Mouse (Mus musculus): ENCODE results near the gene Gm10972.
A peak's percentile ranks its signal among the peaks of the same experiment; 100 is the strongest.
"Not testable (repeated sequence)": the region's sequence is repeated elsewhere in the genome, so short reads cannot be mapped to it uniquely, and the experiment has no call there.

The Gm10972 gene

GRCm38 (mm10) chr3:94659142-94659748 lies 16.3 kb downstream of the Gm10972 start:
- DNase-seq (ENCODE audit: low spot score), result not testable (repeated sequence)

- DNase-seq (ENCODE audit: low spot score), result not testable (repeated sequence)
Measured at GRCm38 (mm10) chr3:94660841-94661240, 17.9 kb downstream of the Gm10972 start.

GRCm38 (mm10) chr3:94665060-94665802 lies 22.3 kb downstream of the Gm10972 start:
- DNase-seq (ENCODE audit: low spot score), result not testable (repeated sequence)

GRCm38 (mm10) chr3:94665896-94666295 lies 23.0 kb downstream of the Gm10972 start:
- not testable (repeated sequence) for DNase-seq (ENCODE audit: low spot score)

GRCm38 (mm10) chr3:94675101-94675500 lies 32.2 kb downstream of the Gm10972 start:
- DNase-seq (ENCODE audit: low spot score), result not testable (repeated sequence)

- DNase-seq (ENCODE audit: low spot score), result no peak
Measured at GRCm38 (mm10) chr3:94679351-94679841, 36.5 kb downstream of the Gm10972 start.

GRCm38 (mm10) chr3:94680032-94680431 lies 37.1 kb downstream of the Gm10972 start:
- DNase-seq (ENCODE audit: low spot score), result not testable (repeated sequence)

- peak; percentile 52 for DNase-seq (ENCODE audit: low spot score)
Measured at GRCm38 (mm10) chr3:94680783-94681182, 37.9 kb downstream of the Gm10972 start.

GRCm38 (mm10) chr3:94683646-94684045 lies 40.7 kb downstream of the Gm10972 start:
- no peak for DNase-seq (ENCODE audit: low spot score)

- DNase-seq (ENCODE audit: low spot score), result not testable (repeated sequence)
Measured at GRCm38 (mm10) chr3:94685989-94686772, 43.3 kb downstream of the Gm10972 start.

GRCm38 (mm10) chr3:94688698-94689097 lies 45.8 kb downstream of the Gm10972 start:
- not testable (repeated sequence) for DNase-seq (ENCODE audit: low spot score)

GRCm38 (mm10) chr3:94689195-94689594 lies 46.3 kb downstream of the Gm10972 start:
- DNase-seq (ENCODE audit: low spot score), result not testable (repeated sequence)

- not testable (repeated sequence) for DNase-seq (ENCODE audit: low spot score)
Measured at GRCm38 (mm10) chr3:94690162-94690561, 47.2 kb downstream of the Gm10972 start.

GRCm38 (mm10) chr3:94690616-94691247 lies 47.8 kb downstream of the Gm10972 start:
- peak; percentile 32 for DNase-seq (ENCODE audit: low spot score)

GRCm38 (mm10) chr3:94691694-94692093 lies 48.8 kb downstream of the Gm10972 start:
- not testable (repeated sequence) for DNase-seq (ENCODE audit: low spot score)

Measured in adipocyte (in vitro differentiated cells).